Mouse (Mus musculus): ENCODE data around the gene Fam172a.
A peak's percentile ranks its signal among the peaks of the same experiment; 100 is the strongest.

Gene Fam172a

DNA sequence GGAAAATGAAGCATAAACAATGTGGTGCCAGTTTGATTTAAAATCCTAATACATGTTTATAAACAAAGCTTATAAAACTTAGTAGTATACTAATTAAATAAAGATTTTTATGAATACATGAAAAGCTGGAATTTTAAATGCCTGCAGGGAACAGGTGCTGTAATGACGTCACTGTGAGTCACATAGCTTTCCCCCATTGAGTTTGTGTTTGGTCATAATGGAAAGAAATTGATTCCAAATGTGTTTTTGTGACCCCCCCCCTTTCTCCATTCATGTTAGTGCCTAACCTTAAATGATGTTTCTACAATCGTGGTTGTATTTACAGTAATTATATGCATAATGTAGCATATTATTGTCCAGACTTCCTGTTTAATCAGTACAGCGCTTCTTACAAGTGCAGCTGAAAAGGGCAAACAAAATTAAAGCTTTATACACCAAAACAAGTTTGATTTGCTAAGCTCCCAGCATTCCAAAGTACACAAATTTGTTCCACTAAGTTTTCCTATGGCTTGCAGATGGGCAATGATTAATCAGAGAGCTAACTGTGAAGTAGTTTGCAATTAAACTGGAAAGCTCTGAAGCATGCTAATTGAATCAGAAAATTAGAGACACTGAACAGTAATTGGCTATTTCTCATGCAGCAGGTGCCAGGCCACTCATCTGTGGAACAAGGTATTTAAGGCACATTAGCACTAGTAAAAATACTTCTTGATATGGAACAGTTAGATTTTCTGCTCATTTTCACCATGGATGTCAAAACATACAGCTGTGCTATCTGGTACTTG is 398.1 kb downstream of the Fam172a start:
- DNase-seq (ENCODE audit: low read depth, low spot score), result peak; percentile 39

DNA sequence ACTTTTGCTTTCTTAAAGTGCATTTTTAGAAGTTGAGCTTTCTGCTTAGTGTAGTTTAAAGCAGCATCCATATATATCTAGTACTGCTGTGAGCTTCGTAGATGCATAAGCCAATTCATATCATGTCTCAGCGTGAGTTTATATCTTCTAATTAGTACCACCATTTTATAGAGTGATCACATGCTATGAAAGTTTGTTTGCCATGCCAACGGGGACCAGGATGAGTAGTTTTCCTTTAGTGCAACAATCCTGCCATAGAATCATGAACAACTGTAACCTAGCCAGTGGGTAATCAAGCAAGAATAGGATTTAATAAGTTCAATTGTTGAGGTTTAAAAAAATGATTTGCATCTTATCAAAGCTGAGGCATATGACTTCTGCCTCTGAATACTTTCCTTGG is 398.8 kb downstream of the Fam172a start:
- no peak for DNase-seq (ENCODE audit: low read depth, low spot score)

DNA sequence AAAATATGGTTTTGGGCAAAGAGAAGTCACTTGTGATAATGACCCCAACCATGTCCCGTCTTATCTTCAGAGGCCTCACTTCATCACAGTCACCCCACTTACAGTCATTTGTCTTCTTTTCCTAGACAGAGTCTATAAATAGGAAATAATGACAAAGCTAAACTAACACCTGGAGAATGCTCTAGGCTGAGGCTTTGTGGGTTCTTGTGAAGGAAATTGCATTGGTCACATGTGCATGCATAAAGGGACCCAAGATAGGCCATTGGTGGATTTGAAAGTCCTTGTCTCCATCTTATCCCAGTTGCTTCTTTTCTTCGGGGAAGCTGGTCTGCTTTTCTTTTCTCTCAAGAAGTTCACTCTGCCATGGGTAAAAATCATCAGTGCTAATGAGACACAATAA is 400.5 kb downstream of the Fam172a start:
- DNase-seq (ENCODE audit: low read depth, low spot score), result no peak

DNA sequence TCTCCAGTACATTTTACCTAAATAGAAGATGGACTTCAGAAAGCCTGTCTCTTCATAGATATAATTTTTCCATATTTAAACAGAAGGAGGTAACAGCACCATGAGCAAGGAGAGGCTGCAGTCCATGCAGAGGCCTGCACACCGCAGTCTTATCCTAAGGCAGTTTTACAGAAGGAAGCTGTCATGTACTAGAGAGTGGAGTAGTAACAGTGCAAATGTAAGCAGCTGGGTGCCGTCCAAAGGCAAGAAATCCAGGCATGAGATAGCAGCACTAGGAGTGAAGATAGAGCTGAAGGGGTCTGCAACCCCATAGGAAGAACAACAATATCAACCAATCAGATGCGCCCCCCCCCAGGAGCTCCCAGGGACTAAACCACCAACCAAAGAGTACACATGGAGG is 403.0 kb downstream of the Fam172a start:
- DNase-seq (ENCODE audit: low read depth, low spot score), result no peak

DNA sequence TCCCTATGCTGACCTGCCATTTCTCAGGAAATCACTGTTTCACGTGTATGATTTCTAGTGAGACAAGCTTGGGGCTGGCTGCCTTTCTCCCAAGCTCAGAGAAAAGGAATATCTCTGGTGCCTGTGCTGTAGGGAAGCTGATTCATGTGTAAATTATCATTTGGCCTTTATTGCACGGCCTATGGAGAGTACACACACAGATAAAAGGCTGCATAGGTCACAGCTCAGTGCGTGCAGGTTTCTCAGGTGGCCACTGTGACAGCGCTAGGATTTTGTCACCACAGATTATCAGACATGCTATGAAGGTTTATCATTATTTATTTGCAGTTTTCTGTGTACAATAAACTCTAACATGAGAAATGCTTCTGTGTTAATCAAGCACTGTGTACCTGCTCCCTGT is 408.8 kb downstream of the Fam172a start:
- no peak for DNase-seq (ENCODE audit: low read depth, low spot score)

DNA sequence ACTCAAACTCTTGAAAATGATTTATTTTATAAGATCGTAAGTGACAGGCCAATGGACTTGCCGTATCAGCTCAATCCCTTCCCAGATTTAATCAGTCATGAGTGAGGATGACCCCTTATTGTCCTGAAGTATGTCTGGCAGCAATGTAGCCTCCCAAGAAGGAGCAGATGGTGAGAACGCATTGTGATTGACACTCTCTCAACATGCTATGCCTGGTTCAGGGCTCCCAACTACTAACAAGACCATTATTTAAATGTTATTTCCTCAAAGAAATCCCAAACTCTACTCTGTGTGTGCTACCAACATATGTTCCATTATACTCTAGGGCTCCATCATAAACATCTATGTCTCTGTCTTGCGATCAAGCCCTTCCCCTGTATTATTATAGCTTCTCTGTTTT is 412.1 kb downstream of the Fam172a start:
- DNase-seq (ENCODE audit: low read depth, low spot score), result no peak

DNA sequence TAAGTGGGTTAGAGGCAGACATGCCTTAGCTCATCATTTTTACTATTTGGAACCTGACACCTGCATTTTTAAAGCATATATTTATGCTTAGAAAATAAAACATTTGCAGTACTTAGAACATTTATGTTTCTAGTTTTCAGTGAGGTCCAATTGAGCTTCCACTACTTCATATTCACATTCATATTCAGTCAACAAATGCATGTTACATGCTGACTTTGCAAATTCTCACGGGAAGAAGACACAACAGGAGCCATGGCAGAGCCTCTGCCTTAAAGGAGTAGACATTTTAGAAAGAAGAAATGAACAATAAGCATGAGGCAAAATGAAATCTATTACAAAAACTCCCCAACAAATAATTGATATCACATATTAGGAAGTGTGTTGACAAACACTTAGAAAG is 416.9 kb downstream of the Fam172a start:
- DNase-seq (ENCODE audit: low read depth, low spot score), result no peak

DNA sequence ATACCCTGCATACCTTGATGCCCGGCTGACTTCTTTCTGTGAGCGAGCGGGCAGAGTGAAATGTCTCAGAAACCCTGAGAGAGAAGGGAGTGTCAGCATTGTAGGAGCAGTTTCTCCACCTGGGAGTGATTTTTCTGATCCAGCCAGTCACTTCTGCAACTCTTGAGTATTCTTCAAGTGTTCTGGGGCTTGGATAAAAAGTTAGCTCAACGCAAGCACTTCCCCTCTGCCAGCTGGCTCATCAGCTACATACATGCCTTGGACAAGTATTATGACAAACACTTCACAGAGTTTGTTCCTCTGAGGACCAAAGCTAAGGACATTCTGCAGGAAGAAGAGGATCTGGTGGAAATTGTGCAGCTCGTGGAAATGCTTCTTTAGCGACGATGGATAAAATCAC is 420.2 kb downstream of the Fam172a start:
- DNase-seq (ENCODE audit: low read depth, low spot score), result no peak

DNA sequence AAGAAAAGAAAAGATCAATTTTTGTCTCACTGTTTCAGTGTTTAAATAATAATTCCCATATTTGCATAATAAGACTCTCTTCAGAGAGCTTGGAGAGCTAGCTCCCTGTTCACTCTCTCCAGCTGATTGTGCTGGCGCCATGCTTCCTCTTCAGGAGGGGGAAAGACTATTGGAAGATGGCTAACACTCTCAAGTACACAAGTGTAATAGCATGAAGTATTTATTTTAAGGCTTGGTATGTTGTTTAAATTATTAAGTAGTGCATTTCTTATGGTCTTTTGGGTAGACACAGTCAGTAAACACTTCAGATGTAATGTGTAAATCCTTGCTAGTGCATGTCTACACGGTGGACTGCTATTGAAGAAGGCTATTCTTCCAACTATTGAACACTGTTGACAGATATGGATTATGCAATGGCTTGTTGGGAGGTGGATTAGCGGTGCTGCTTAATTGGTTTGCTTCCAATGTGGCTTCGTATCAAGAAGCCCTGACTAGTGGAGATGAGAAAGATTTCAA is 422.1 kb downstream of the Fam172a start:
- no peak for DNase-seq (ENCODE audit: low read depth, low spot score)

DNA sequence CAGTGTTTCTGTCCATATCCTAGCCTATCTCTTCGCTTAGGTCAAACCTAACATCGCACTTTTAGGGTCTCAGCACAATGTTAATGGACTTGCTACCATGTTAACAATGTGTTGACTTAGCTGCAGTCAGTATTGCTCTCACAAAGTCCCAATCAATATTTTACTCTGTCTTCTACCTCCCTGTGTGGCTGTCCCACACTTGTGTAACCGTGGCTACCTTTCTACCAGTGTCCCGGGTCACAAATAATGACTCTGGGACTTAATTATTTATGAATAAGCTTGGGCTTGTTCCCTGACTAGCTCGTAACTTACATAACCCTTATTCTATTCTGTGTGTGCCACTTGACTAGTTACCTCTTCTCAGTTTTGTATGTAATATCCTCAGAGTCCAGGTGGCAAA is 455.6 kb downstream of the Fam172a start:
- no peak for DNase-seq (ENCODE audit: low read depth, low spot score)

DNA sequence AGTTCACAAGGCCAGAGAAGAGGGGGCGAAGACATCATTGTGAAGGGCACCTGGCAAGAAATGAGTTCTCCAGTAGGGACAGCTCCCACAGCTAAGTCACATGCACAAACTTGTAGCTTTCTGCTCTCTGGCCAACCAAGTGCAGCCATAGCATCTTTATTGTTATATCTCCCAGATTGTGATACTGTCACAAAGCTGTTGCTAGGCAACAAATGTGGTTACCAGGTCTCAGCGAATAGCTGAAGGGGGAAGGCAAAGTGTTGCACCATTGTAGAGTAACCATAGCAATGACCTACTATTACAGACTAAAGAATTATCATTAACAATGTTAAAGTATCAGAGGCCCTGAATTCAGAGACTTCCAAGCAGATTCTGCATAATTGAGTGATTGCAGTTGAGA is 460.3 kb downstream of the Fam172a start:
- DNase-seq (ENCODE audit: low read depth, low spot score), result no peak

DNA sequence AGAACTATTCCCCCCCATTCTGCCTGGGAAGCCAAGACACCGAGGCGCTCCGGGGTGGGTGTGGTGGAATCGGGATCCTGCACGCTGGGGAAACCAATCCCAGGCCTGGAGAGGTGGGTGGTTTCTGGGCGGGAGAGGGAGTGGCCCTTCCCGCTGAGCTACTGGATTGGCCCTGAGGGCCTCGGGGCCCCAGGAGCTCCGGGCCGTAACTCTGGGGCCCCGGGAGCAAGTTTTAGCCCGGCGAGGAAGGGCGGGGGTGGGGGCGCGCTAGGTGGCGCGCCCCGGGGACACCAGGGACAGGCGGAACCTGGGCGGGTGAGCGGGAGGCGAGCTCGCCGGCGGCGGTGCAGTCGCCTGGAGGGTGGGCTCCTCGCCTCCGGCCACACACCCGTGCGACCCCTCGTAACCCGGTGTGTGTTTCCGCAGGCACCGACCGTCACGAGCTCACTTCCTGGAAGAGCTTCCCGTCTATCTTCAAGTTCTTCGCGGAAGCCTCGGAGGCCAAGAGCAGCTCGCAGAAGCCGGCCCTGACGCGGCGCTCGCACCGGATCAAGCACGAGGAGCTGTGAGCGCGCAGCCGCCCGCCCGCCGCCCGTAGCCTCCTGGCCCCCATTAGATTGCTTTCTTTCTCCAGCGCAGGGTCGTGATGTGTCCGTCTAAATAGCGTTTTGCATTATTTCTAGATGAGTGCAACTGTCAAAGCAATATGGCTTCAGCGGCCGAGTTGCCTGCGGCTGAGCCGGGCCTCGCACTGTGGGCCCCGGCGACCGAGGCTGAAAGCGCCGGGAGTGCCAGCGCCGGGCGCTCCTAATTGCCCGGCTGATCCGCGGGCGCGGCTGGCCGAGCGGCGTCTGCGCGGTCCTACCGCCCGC is 461.5 kb downstream of the Fam172a start:
- no peak for DNase-seq (ENCODE audit: low read depth, low spot score)

DNA sequence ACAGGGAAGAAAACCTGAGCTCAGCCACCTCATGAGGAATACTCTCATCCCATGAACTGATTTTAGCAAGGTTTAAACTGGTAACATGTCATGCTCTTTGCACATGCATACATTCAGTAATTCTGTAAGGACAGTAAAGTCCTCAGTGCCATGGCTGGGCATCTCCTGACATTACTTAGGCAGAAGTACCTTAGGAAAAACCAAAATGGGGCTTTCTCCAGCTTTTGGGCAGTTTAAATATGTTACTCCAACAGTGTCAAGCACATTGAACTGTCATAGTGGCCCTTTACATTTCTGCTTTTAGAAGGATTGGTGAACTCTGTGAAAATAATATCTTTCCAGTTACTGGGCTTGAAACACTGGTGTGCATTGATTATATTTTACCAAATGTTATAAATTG is 463.1 kb downstream of the Fam172a start:
- no peak for DNase-seq (ENCODE audit: low read depth, low spot score)

DNA sequence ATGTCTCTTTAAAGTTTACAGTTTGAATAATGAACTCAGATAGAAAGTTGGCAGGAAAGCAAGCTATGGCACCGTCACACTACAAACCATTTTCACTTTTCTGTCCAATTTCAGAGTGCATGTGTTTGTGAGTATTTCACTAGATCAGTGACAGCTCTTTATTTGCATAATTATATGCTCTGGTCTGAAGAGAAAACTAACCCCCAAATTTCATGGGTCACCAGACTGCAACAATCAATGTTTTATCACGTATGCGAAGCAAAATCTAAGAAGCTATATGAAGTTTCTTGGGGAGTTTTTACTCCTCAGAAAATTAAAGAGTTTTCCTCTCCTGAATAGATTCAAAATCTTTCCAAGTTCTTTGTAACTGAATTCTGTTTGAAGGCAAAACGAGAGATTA is 466.3 kb downstream of the Fam172a start:
- DNase-seq (ENCODE audit: low read depth, low spot score), result no peak

DNA sequence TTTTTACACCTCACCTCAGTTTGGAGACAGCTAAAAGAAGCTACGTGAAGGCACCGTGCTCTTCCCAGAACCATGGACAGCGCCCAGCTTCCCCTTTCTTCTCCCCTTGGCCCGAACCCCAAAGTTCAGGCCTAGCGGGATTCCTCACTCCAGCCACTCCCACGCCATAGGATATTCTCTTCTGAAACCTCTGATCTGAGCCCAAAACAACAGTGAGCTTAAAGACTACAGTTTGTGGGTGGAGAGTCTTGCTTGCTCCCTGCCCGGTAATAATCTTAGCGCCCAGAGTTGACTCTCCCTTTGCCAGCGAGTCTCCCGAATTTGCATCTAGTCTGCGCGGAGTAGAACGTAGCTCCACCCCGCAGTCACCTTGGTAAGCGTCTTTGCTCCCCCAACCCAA is 469.5 kb downstream of the Fam172a start:
- no peak for DNase-seq (ENCODE audit: low read depth, low spot score)

DNA sequence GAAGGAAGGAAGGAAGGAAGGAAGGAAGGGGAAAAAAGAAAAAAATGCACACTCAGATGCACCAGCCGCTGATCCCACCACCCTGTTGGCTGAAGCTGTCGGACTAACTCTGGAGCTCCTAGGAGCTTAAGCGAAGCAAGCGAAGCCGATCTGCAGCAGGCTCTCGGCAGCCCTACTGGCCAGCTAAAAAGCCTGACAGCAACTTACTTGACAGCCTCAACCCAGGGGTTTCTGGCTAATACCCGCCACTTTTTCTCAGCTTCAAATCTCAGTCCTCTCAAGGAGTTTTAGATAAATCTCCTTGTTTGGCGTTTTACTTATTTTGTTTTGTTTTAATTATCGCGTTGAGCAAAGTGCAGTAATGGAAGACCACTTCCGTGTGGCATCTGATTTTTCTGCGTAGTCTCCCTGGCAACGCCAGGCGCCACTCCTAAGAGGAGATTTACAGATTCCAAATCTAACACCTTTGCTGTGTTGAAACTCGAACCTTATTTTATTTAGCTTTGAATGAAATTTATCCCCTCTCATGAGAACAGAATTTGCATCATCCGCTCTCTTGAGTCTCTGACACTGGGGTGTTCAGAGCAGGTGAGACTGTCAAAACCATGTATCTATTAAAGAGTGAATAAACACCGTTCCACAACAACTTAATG is 470.3 kb downstream of the Fam172a start:
- DNase-seq (ENCODE audit: low read depth, low spot score), result no peak

DNA sequence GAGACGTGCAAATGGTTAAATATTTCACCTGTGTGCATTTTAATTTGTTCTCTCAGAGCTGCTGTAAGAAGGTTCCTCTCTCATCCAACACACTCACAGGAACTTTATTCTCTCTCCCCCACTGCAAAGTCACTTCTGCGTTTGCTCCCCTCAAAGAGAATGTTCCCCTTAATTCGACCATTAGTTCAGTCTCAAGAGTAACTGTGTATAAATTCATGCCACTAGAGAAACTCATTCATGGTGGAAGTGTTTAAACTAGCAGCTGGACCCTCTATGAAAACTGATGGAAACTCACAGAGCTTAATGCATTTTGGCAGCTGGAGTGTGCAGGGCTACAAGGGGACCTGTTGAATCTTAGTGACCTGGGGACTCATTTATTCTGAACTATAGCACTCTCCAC is 471.0 kb downstream of the Fam172a start:
- DNase-seq (ENCODE audit: low read depth, low spot score), result no peak

DNA sequence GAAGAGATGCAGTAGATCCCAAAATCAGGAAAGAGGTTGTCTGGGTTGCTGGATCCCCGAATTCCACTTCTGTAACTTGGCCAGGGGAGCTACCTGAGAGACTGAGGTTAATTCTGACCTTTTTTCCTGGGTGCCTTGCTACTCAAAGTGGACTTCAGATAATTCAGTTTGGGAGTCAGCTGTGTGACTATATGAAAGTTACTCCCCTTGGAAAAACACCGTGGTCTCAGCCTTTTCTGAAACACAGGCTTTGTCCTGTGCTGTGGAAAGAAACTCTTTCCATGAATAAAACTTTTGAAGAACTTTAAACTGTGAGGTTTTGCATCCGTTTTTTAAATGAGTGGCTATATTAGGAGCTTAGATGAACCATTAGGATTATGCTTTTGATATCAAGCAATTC is 472.4 kb downstream of the Fam172a start:
- DNase-seq (ENCODE audit: low read depth, low spot score), result no peak

DNA sequence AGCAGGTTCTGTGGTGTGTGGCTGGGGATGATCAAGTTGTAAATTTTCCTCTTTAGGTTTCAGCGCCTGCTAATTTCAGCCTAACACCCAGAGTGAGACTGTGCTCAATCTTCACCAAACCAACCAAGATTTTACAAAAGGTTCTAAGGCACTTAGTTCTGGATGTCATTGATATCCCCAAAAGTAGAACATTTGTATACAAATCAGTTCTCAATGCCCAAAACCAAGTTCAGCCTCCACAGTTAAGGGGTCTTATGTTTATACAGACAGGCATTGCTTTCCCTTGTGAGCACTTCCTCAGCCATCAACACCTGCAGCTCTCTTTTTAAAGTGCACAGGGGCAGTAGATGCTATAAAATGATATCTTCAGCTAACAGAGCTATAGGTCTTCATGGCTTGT is 473.1 kb downstream of the Fam172a start:
- no peak for DNase-seq (ENCODE audit: low read depth, low spot score)

DNA sequence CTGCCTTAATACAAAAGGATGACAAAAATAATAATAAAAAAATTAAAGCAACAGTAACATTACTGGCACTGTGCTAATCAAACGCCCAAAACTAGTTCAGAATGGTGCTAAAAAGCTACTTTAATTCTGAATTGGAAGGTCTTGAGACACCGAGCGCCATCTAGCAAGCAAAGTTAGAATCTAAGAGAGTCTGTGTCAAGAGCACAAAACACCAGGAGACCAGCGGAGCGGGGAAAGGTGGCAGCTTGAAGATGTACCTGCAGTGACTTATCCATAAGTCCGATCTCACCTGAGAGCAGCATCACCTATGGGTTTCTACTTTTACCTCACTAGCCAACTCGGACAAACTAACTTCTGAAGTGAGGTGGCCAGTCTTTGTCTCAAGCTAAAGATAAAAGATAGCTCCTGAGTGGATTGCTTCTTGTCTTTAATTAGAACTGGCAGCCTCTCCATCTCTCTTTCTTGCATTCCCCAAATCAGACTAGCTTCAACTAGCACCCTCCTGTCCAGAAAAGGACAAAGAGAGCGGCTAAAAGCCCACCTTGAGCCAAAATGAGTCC is 474.1 kb downstream of the Fam172a start:
- no peak for DNase-seq (ENCODE audit: low read depth, low spot score)

DNA sequence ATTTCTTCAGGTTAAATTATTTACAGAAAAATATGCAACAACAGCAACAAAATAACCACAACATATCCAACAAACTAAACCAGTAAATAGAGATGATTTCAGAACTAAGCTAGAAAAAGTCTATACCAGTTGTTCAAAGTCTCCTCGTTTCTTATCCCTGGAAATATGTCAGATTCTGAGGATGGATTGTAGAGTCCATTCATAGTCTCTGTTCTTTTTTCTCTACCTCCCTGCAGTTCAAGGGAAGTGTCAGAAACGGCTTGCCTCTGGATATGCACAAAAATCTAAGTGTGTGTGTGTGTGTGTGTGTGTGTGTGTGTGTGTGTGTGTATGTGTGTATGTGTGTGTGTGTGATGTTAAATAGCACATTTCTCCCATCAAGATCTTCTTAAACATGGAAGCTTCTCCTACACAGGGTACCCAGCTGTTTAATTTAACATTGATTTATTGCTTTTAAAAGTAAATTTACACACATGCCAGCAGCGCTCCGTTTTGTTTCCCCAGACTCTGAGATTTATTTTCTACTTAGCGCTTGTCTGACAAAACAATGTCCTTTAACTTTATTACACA is 475.6 kb downstream of the Fam172a start:
- DNase-seq (ENCODE audit: low read depth, low spot score), result no peak

DNA sequence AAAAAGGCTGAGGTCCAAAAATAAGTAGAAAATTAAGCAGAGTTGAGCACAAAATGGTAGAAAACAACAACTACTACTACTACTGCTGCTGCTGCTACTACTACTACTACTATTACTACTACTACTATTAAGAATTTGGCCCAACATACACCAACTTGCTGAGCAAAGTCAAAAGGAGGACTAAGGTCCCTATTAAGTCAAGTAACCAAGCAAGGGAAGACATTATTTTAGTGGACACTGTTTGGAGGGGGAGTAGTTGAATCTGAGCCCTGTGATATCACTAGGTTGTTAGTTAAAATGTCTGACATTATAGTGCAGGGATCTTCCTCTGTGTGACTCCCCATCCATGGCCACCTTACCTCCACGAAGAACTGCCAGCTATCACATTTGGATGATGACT is 476.2 kb downstream of the Fam172a start:
- no peak for DNase-seq (ENCODE audit: low read depth, low spot score)
